Mouse (Mus musculus): ENCODE data around the gene Snrnp27. TPM values are rescaled to one million over a fixed set of nuclear protein-coding genes. Genes with fewer than 3 reads are reported as not detected.

Gene Snrnp27
- polyA plus RNA-seq, 1 experiment from 2014 or later, result 107 TPM

DNA sequence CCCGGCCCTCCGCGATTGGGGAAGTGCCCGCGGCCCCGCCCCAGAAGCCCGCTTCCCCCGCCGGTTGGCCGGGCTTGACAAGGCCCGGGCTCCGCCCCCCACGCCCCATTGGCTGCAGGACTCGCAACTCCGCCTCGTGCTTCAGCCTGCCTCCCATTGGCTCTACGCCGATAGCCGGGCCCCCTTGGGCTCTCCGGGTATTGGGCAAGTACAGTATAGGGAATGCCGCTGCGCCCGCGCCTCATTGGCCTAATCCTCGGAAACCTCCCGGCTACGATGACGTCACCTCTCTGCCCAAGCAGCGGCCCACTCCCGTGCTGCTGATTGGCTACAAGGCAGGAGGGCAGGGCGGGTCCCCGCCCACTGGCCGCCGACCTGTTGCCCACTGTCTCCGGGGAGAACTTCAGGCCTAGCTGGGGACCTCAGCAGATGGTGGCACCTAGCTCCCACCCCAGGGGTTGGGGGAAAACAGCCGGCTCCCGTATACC, 15.0 kb downstream of the Snrnp27 start:
- H3K27me3 ChIP-seq (replicated peaks; ENCODE audit: control insufficient read depth, insufficient read depth, low read length), result no peaks in the 10 kb centered on the region
- H3K36me3 ChIP-seq (ENCODE audit: control insufficient read depth, insufficient read depth, low read length), result peaks cover 37% of the 10 kb centered on the region
- WGBS, result under 1% methylated on average over 16 of the region's 37 CpGs
- peak overlapping the region; percentile 98 for H3K4me3 ChIP-seq (ENCODE audit: low read depth, low read length)
- H3K27ac ChIP-seq (replicated peaks; ENCODE audit: low read depth, low read length), result peak overlapping the region; percentile 35; the same call in 1 of the 2 replicates
- peak; percentile 100 for ATAC-seq (ENCODE audit: low read depth)
- DNase-seq (ENCODE audit: low spot score), result peak; percentile 100
- H3K4me1 ChIP-seq (ENCODE audit: control insufficient read depth, insufficient read depth, low read length), result peaks cover 12% of the 10 kb centered on the region; the same call in 1 of the 2 replicates
- H3K4me2 ChIP-seq (ENCODE audit: low read depth, low read length), result peak overlapping the region; percentile 95
- H3K9me3 ChIP-seq (ENCODE audit: control insufficient read depth, low read length), result no peaks in the 10 kb centered on the region
- peak overlapping the region; percentile 88 for H3K9ac ChIP-seq (ENCODE audit: low read depth, low read length)

DNA sequence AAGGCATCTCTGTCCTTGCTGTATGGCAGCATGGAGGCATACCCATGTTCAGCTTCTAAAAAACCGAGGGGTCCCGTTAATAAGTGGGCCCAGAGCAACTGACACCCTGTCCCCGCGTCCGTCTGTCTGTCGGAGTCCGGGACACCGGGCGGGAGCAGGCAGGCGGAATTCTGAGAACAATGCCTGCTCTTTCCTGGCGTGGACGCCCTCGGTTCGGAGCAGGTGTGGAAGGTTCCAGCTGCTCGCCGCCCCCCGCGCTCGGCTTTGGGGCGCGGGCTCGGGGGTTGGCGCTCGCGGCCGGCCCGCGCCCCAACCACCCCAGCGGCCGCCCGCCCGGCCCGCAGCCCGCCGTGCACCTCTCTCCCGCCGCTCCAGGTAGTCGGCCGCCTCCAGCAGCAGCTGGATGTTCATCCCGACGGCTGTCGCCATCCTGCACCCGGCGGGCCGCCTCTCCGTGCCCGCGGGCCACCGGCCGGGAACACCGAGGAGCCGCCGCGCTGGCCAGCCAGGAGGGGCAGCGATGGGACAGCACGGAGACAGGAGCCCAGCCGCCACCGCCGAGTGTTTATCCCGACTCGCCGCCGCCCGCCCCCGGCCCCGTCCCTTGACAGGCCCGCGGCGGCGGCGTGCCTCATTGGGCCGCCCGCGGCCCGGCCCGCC, 15.6 kb downstream of the Snrnp27 start, which contains the start of gene Mxd1:
Mxd1 (minus strand) TSS at position 582 of the 660 bp plus-strand sequence.
- WGBS, result 1% methylated on average over 17 of the region's 76 CpGs
- H3K27me3 ChIP-seq (replicated peaks; ENCODE audit: control insufficient read depth, insufficient read depth, low read length), result no peaks in the 10 kb centered on the region
- ATAC-seq (ENCODE audit: low read depth), result peak; percentile 1
- H3K4me2 ChIP-seq (ENCODE audit: low read depth, low read length), result peak within 1 kb of the TSS; percentile 95
- H3K9ac ChIP-seq (ENCODE audit: low read depth, low read length), result peak within 1 kb of the TSS; percentile 88
- H3K4me3 ChIP-seq (ENCODE audit: low read depth, low read length), result peak within 1 kb of the TSS; percentile 98
- no peaks in the 10 kb centered on the region for H3K9me3 ChIP-seq (ENCODE audit: control insufficient read depth, low read length)
- peaks cover 12% of the 10 kb centered on the region; the same call in 1 of the 2 replicates for H3K4me1 ChIP-seq (ENCODE audit: control insufficient read depth, insufficient read depth, low read length)
- no peak for DNase-seq (ENCODE audit: low spot score)
- H3K36me3 ChIP-seq (ENCODE audit: control insufficient read depth, insufficient read depth, low read length), result peaks cover 32% of the 10 kb centered on the region
- H3K27ac ChIP-seq (replicated peaks; ENCODE audit: low read depth, low read length), result peak within 1 kb of the TSS; percentile 35; the same call in 1 of the 2 replicates

DNA sequence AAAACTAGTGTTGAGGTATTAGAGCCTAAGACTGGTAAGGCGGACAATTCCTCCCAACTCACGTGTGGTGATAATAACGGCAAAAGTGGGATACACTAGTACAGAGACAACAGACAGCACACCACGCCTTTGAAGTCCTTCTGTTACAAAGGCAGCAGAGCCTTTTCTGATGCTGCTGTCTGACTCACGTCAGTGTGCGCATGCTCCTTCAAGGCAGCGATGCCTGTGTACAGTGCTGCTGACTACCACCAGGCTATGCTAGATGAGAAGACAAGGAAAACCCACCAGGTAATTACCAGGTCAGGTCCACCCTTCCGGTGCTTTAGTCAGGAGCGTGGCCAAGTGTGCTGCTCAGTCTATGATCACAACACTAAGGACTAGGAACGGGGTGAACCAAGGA, 17.3 kb downstream of the Snrnp27 start:
- H3K4me1 ChIP-seq (ENCODE audit: control insufficient read depth, insufficient read depth, low read length), result peaks cover 12% of the 10 kb centered on the region; the same call in 1 of the 2 replicates
- H3K9ac ChIP-seq (ENCODE audit: low read depth, low read length), result no peak overlapping the region
- ATAC-seq (ENCODE audit: low read depth), result no peak
- no peak overlapping the region for H3K27ac ChIP-seq (replicated peaks; ENCODE audit: low read depth, low read length)
- peak overlapping the region; percentile 95 for H3K4me2 ChIP-seq (ENCODE audit: low read depth, low read length)
- no peak for DNase-seq (ENCODE audit: low spot score)
- H3K9me3 ChIP-seq (ENCODE audit: control insufficient read depth, low read length), result no peaks in the 10 kb centered on the region
- H3K4me3 ChIP-seq (ENCODE audit: low read depth, low read length), result no peak overlapping the region
- no peaks in the 10 kb centered on the region for H3K27me3 ChIP-seq (replicated peaks; ENCODE audit: control insufficient read depth, insufficient read depth, low read length)
- H3K36me3 ChIP-seq (ENCODE audit: control insufficient read depth, insufficient read depth, low read length), result peaks cover 30% of the 10 kb centered on the region
- 89% methylated on average over 10 of the region's 10 CpGs for WGBS

DNA sequence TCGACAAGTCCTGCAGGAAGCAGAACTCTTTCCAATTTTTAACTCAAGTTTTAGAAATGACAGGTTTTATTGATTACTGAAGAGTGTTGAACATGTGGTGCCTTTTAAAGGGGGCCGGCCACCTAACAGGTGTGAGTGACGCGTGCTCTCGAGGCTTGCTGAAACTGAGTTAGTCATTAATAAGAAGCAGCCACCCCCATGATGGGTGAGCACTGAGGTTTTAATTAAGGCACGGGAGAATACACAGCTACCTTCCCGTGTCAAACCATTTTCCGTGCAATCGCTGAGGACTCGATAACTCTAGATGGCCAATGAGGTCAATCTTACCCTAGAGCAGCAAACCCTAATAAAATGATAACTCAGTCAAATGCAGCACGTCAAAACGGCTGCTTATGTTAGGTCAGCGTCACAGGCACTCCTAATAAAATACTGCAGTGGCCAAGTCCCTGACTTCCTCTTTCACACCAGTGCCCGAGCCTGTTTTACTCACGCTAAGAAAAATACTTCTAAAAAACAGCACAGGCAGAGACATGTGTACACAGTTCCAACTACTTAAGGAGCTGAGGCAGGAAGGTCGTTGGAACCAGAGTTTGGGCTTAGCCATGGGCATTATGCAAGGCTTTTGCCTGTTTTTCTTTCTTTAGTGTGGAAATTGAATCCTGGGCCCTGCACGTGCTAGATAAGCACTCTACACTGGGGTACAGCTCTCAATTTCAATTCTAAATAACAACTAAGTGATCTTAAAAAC, 18.6 kb downstream of the Snrnp27 start:
- no peak overlapping the region for H3K4me2 ChIP-seq (ENCODE audit: low read depth, low read length)

DNA sequence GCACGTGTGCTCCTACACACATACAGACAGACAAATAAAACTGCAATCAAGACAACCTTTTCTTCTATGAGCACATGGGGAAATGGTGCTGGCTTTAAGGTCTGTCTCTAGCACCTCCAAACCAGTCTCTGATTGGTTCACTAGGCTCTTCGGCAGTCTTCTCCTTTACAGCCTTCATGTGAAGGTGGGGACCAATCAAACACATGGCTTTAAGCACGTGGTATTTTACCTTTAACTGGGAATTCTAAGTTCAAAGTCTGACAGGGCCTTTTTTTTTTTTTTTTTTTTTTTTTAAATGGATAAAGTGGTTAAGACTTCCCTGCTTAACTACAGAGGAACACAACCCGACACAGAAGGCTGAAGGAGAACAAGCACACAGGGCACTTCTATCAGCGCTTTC, 19.2 kb downstream of the Snrnp27 start:
- no peak overlapping the region for H3K4me2 ChIP-seq (ENCODE audit: low read depth, low read length)
- H3K9me3 ChIP-seq (ENCODE audit: control insufficient read depth, low read length), result no peaks in the 10 kb centered on the region
- DNase-seq (ENCODE audit: low spot score), result no peak
- H3K36me3 ChIP-seq (ENCODE audit: control insufficient read depth, insufficient read depth, low read length), result peaks cover 38% of the 10 kb centered on the region
- H3K9ac ChIP-seq (ENCODE audit: low read depth, low read length), result no peak overlapping the region
- H3K27ac ChIP-seq (replicated peaks; ENCODE audit: low read depth, low read length), result no peak overlapping the region
- H3K4me3 ChIP-seq (ENCODE audit: low read depth, low read length), result no peak overlapping the region
- peaks cover 12% of the 10 kb centered on the region; the same call in 1 of the 2 replicates for H3K4me1 ChIP-seq (ENCODE audit: control insufficient read depth, insufficient read depth, low read length)
- H3K27me3 ChIP-seq (replicated peaks; ENCODE audit: control insufficient read depth, insufficient read depth, low read length), result no peaks in the 10 kb centered on the region
- WGBS, result 82% methylated on average over 5 of the region's 5 CpGs
- no peak for ATAC-seq (ENCODE audit: low read depth)

More for the DNA sequence above, 18.6 kb downstream of the Snrnp27 start:
- no peak for DNase-seq (ENCODE audit: low spot score)
- ATAC-seq (ENCODE audit: low read depth), result no peak
- no peaks in the 10 kb centered on the region for H3K27me3 ChIP-seq (replicated peaks; ENCODE audit: control insufficient read depth, insufficient read depth, low read length)
- H3K27ac ChIP-seq (replicated peaks; ENCODE audit: low read depth, low read length), result no peak overlapping the region
- no peak overlapping the region for H3K9ac ChIP-seq (ENCODE audit: low read depth, low read length)
- 76% methylated on average over 17 of the region's 17 CpGs for WGBS
- H3K4me3 ChIP-seq (ENCODE audit: low read depth, low read length), result no peak overlapping the region
- peaks cover 12% of the 10 kb centered on the region; the same call in 1 of the 2 replicates for H3K4me1 ChIP-seq (ENCODE audit: control insufficient read depth, insufficient read depth, low read length)
- no peaks in the 10 kb centered on the region for H3K9me3 ChIP-seq (ENCODE audit: control insufficient read depth, low read length)
- peaks cover 34% of the 10 kb centered on the region for H3K36me3 ChIP-seq (ENCODE audit: control insufficient read depth, insufficient read depth, low read length)

DNA sequence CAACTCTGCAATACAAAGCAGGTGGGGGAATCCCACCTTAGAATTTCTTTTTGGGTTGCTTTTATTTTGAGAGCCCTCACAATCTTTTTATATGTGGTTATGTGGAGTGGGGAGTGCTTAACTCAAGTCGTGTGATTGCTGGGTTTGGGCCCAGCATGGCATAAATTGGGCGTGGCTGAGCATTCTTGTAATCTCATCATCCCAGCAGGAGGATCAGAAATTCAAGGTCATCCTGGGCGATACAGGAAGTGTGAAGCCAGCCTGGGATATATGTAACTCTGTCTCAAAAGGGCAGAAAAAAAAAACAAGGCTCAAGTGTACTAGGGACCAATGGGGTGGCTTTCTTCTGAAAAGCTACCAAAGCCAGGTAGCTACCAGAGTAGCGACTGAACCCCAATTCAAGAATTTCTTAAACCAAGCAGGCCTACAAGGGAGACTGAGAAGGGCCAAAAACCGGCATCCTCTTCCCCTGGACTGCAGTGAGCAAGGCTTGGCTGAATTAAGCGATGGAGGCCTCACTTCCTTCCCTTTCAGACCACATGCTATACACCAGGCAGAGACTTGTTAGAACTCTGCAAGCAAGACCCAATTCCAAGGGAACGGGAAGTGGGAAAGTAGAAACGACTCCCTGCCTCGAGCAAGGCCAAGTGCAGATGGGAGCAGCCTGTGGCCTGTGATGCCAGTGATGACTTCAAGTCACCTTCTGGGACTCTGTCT, 24.0 kb downstream of the Snrnp27 start:
- no peak overlapping the region for H3K27ac ChIP-seq (replicated peaks; ENCODE audit: low read depth, low read length)

DNA sequence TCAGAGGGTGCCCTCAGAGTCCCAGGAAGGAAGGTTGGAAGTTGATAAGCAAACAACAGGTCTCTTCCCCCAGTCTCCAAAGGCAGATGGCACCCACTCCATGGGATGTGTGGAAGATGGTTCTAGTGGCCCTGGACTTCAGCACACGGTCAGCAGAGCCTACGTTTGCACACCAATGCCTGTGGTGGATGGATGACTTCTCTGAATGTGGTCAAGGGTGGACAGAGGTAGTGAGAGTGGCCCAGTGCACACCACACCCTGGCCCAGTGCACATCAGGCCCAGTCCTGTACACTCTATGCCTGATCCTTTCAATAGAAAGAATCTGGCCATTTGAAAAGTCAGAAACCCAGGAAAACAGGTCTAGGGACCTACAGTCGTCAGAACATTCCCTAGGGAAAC, 25.8 kb downstream of the Snrnp27 start:
- no peak for ATAC-seq (ENCODE audit: low read depth)
- H3K36me3 ChIP-seq (ENCODE audit: control insufficient read depth, insufficient read depth, low read length), result peaks cover 61% of the 10 kb centered on the region

More for the DNA sequence above, 24.0 kb downstream of the Snrnp27 start:
- WGBS, result 77% methylated on average over 9 of the region's 9 CpGs
- no peak overlapping the region for H3K4me3 ChIP-seq (ENCODE audit: low read depth, low read length)
- no peak overlapping the region for H3K9ac ChIP-seq (ENCODE audit: low read depth, low read length)
- no peaks in the 10 kb centered on the region for H3K4me1 ChIP-seq (ENCODE audit: control insufficient read depth, insufficient read depth, low read length)
- no peaks in the 10 kb centered on the region for H3K9me3 ChIP-seq (ENCODE audit: control insufficient read depth, low read length)
- ATAC-seq (ENCODE audit: low read depth), result no peak
- no peak overlapping the region for H3K4me2 ChIP-seq (ENCODE audit: low read depth, low read length)
- no peak for DNase-seq (ENCODE audit: low spot score)
- H3K36me3 ChIP-seq (ENCODE audit: control insufficient read depth, insufficient read depth, low read length), result peaks cover 60% of the 10 kb centered on the region
- H3K27me3 ChIP-seq (replicated peaks; ENCODE audit: control insufficient read depth, insufficient read depth, low read length), result no peaks in the 10 kb centered on the region

DNA sequence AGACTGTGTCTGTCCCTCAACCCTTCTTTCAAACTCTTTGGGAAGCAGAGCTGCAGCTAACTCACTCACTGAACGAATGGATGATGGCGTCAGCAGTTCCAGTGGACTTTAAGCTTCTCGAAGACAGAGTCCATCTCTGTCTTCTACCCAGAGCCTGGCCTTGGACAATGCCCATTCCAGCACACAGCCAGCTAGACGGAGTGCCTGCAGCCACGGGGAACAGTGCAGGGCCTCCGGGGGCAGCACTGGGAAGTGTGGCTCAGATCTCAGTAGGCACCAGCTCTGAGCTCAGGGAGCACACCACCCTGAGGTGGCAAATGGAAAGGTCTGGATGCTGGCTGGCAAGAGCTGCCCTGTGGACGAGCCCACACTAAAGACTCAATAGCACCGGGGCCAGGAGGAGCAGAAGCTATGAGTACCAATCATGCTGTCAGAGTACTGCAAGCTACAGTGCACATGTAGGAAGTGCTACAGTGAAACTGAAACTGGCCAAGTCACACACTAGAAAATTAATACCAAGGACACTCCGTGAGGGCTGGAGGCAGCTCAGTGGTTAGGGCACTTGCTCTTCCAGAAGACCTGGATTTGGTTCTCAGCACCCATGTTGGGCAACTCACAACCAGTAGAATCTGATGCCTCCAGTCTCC, 29.9 kb downstream of the Snrnp27 start:
- H3K36me3 ChIP-seq (ENCODE audit: control insufficient read depth, insufficient read depth, low read length), result peaks cover 60% of the 10 kb centered on the region
- no peaks in the 10 kb centered on the region for H3K9me3 ChIP-seq (ENCODE audit: control insufficient read depth, low read length)

More for the DNA sequence above, 25.8 kb downstream of the Snrnp27 start:
- no peaks in the 10 kb centered on the region for H3K9me3 ChIP-seq (ENCODE audit: control insufficient read depth, low read length)
- no peak overlapping the region for H3K27ac ChIP-seq (replicated peaks; ENCODE audit: low read depth, low read length)
- no peaks in the 10 kb centered on the region for H3K4me1 ChIP-seq (ENCODE audit: control insufficient read depth, insufficient read depth, low read length)
- no peak for DNase-seq (ENCODE audit: low spot score)
- 86% methylated on average over 3 of the region's 3 CpGs for WGBS
- H3K4me3 ChIP-seq (ENCODE audit: low read depth, low read length), result no peak overlapping the region
- H3K4me2 ChIP-seq (ENCODE audit: low read depth, low read length), result no peak overlapping the region
- H3K9ac ChIP-seq (ENCODE audit: low read depth, low read length), result no peak overlapping the region
- H3K27me3 ChIP-seq (replicated peaks; ENCODE audit: control insufficient read depth, insufficient read depth, low read length), result no peaks in the 10 kb centered on the region

More for the DNA sequence above, 29.9 kb downstream of the Snrnp27 start:
- H3K27ac ChIP-seq (replicated peaks; ENCODE audit: low read depth, low read length), result no peak overlapping the region
- no peak overlapping the region for H3K9ac ChIP-seq (ENCODE audit: low read depth, low read length)
- DNase-seq (ENCODE audit: low spot score) (no peak), ATAC-seq (ENCODE audit: low read depth) (no peak)
- H3K4me3 ChIP-seq (ENCODE audit: low read depth, low read length), result no peak overlapping the region
- no peaks in the 10 kb centered on the region for H3K27me3 ChIP-seq (replicated peaks; ENCODE audit: control insufficient read depth, insufficient read depth, low read length)
- no peaks in the 10 kb centered on the region for H3K4me1 ChIP-seq (ENCODE audit: control insufficient read depth, insufficient read depth, low read length)
- no peak overlapping the region for H3K4me2 ChIP-seq (ENCODE audit: low read depth, low read length)
- WGBS, result 82% methylated on average over 9 of the region's 9 CpGs
